Mouse (Mus musculus): Measurements from ENCODE around the gene Cfap97d1.
"Not testable (repeated sequence)": the region's sequence is repeated elsewhere in the genome, so short reads cannot be mapped to it uniquely, and the experiment has no call there.

The Cfap97d1 gene

DNA sequence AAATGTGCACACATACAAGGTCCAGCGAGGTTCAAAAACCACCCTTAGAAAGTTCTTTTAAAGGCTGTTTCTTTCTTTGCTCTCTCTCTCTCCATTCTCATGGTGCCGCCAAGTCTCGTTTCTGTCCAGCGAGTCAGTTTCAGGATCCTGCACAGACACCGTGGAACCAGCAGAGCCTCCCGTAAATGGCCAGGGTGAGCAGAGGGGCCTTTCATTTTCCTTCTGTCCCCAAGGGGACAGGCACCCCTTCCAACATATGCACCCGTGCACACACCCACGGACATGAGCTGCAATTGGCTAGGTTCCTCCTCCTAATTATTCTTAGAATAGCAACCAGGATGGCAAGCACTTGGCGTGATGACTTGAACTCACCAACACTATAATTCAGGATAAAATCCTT is 10.6 kb upstream of the Cfap97d1 start:
- DNase-seq (ENCODE audit: low spot score): no peak

DNA sequence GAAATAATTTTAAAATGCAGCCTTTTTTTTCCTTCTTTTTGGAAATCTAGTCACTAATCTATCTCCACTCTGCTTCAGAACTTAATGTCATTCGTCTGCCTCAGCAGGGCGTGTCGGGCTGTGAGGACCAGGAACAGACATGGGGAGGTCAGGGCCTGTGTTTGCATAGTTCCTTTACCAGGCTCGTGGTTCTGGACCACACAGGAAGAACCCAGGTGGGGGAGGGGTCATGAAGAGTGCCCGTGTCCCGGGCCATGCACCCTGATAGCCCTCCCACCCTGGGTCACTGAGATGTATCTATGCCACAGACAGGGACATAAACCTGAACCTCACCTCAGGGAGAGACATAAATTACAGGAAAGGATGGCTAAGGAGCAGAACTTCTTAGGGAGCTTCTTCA is 9.9 kb upstream of the Cfap97d1 start:
- no peak for DNase-seq (ENCODE audit: low spot score)

DNA sequence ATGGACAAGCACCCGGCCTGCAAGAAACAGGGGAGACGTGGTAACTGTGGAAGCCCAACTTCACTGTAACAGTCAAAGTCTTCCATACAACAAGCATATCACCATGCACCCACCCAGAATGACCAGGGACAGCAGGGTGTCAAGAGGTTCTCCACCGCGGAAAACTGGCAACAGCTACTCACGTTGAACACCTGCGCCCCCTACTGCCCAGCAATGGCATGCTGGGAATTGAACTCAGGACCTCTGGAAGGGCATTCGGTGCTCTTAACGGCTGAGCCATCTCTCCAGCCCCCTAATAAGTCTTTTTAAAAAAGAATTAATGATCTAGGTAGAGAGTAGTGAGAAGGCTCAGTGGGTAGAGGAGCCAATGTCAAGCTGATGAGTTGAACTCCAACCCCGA is 9.2 kb upstream of the Cfap97d1 start:
- no peak for DNase-seq (ENCODE audit: low spot score)

DNA sequence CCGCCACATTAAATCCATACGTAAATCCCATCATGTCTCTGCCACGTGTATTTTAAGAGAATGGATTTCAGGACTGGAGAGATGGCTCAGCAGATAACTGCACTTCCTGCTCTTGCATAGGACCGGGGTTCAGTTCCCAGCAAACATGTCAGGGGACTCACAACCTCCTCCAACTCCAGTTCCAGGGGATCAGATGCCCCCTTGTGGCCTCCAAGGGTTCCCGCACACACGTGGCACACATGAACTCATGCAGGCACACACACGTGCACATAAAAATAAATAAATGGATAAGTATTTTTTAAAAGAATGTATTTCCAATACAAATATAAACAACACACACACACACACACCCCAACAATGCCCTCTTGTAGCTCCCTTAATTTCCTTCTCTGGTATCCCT is 7.1 kb upstream of the Cfap97d1 start:
- no peak for DNase-seq (ENCODE audit: low spot score)

DNA sequence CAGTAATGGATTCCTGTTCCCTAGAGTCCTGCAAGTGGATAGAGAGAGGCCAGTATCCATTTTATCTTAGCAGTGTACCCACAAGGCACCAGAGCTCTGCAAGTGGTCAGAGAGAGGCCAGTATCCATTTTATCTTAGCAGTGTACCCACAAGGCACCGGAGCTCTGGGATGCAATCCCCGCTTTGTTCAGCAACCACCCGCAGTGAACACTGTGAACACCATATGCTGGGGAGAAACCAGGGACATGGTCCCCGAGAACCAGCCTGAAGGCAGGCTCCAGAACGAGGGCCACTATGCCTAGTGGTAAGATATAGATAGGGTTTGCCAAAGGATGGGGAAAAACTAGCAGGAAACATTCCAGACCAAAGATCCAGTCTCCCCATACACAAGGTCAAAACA is 4.9 kb upstream of the Cfap97d1 start:
- no peak for DNase-seq (ENCODE audit: low spot score)

DNA sequence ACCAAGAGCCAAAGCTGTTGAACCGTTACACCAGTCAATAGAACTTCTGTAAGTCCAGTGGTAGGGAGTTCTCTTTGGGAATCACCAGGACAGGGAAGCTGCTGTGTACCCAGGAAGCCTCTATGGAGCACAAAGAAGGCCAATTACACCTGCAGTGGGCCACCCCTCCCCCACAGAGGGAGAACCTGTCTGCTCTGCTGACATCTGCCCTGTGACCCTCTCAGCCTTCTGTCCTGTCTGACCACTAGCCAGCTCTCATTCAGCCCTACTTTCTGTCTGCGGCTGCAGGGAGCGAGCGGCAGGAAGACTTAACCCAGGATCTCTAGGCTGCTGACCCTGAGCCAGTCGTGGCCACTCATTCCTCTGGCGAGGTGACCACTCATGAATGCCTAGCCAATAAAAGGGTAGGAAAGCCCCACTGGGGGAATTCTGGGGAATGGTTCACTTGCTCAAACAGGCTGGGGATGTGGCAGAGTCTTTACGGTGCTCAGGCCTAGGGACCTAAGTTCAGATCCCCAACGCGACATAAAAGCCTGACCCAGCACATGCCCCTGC is 3.4 kb upstream of the Cfap97d1 start:
- DNase-seq (ENCODE audit: low spot score): no peak

DNA sequence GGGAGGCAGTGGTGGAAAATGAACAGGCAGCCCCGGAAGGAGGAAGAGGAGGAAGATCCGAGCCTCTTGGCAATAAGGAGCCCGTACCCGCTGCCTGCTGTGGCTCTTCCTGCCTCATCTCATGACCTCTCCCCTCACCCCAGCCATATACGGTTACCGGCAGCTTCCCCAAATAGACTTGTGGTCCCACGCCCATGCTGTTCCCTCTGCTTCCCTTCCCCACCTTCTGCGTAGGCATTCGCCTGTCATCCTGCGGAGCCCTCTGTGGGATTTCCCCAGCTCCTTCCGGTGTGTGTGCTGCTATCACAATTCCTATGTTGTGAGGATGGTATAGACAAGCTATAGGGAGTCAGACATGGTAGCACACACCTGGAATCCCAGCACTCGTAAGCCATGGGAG is 2.2 kb upstream of the Cfap97d1 start:
- DNase-seq (ENCODE audit: low spot score): no peak

DNA sequence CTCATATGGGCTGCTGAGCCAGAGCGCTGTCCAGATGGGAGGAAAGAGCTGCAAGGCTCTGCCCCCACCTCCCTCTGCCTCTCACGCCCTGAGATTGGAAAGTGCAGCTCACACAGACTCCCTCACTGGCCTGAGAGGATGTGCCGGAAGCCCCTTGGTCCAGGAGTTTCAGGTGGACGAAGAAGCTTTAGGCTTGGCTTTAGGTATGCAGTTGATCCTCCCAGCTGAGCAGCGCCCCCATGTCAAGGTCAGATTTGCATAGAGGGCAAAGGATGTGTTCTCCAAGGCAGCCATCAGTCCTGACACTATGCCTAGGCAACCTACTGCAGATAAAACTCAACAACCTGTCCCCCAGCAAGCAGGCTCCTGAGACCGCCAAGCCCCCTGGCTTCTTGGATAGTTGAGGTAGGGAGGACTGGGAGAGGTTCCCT is 1.1 kb upstream of the Cfap97d1 start:
- no peak for DNase-seq (ENCODE audit: low spot score)

DNA sequence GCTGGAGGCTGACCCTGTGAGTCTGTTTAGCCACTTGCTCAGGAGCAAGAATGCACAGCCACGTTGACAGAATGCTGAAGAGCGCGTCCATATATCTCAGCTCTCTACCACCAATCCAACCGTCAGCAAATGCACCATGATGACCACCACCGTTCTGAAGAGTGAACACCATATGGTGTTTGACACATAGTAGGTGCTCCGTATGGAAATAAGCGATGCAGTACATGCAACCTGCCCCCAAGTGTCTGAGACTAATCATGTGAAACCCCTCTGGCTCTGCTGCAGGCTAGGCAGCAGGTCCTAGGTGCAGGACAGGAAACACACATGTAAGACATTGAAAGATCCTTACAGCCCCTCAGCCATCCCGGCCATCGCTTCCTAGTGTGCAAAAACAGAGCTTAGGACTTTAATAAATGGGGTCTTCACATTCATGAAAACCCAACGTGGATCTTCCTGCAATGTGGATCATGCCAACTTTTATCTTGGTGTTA is 603 bp upstream of the Cfap97d1 start:
- DNase-seq (ENCODE audit: low spot score): no peak

DNA sequence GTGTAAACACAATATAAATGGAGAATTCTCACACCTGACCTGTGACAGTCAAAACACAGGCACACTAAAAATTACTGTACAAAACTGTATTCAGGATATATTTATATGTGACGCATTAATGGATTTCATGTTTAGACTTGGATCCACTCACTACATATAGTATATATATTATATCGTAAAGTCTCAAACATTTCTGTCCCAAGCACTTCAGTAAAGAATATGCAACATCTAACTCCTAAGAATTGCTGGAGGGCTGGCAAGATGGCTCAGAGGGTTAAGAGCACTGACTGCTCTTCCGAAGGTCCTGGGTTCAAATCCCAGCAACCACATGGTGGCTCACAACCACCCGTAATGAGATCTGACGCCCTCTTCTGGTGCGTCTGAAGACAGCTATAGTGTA is 1.4 kb downstream of the Cfap97d1 start:
- DNase-seq (ENCODE audit: low spot score): not testable (repeated sequence)

DNA sequence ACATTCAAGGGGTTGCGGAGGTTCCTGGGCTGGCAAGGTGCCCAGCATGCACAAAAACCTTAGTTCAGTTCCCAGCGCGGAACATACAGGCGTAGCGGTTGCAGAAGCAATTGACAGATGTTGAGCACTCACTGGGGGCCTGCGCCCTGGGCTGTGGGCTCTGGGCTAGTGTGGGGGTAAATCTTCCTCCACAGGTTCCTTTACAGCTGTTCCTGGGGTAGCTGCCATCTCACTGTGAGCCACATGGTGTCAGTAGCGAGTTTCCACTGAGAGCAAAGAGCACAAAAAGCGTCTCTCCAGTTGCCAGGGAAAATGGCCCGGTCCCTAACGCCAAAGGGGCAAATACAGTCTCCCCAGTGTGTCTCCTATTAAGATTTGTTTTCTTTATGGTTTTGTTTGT is 1.9 kb downstream of the Cfap97d1 start:
- peak; percentile 94 for DNase-seq (ENCODE audit: low spot score)

DNA sequence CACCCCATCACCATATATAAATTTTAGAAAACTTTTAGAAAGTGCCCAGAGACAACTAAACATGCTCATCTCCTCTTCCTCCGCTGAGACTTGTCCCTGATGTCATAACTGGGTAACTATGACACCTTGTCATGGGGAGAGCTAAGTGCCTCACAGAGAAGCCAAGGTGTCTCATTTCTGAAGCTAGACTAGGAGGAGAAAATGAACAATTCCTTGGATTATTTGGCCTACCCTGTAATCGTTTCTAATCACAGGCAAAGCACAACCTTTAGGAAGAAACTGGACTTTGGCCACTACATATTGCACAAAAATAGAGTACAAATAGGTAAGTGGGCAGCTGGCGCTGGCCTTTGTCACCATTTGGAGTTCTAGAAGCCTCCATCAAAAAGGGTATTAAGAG is 2.8 kb downstream of the Cfap97d1 start, which contains the start of gene Dusp3:
Gene Dusp3, minus strand, starts transcription at position 101 of the 400 bp plus-strand sequence.
- DNase-seq (ENCODE audit: low spot score): no peak

DNA sequence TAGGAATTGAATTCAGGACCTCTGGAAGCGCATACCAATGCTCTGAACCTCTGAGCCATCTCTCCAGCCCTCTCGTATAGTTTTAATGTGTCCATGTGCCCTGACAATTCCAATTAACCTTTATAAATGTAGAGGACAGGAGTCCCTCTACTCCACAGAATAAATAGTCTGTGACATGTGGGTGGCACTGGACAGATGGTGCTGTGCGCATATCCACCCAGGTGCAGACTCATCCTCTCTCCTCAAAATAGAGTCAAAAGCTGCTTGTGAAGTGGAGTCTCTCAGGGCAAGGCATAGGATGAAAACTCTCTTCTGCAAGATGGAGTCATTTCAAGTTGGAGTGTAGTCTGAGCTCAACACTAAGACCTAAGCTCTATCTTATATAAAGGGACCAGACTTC is 6.2 kb downstream of the Cfap97d1 start:
- no peak for DNase-seq (ENCODE audit: low spot score)

DNA sequence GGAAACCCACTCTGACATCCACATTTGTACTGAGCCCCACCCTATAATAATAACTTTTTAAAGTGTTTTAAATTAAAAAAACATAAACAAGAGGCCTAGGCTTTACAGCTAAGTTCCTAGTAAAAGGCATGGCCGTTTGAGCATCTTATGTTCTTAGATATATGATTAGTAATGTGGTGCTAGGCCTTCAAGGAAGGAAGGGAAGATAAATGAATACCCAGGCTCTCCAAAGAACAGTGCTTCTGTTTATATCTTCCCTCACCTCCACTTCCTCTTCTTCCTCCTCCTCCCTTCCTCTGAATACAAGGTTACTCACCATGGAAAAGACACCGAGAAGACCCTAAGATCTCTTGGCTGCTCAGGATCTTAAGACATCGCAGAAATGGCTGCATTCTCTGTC is 7.7 kb downstream of the Cfap97d1 start:
- no peak for DNase-seq (ENCODE audit: low spot score)

DNA sequence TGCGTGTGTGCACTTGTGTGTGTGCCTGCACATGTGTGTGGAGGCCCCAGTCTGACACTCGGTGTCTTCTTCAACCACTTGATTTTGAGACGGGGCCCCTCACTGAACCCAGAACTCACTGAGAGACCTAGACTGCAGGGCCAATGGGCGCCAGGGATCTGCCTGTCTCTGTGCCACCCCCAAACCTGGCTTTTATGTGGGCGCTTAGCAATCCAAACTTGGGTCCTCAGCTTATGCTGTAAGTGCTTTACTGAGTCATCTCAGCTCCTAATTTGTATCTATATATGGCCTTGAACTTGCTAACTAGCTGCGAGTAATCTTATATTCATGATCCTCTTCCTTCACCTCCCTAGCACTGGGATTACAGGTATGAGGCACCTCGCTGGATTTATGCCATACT is 8.3 kb downstream of the Cfap97d1 start:
- DNase-seq (ENCODE audit: low spot score): no peak

DNA sequence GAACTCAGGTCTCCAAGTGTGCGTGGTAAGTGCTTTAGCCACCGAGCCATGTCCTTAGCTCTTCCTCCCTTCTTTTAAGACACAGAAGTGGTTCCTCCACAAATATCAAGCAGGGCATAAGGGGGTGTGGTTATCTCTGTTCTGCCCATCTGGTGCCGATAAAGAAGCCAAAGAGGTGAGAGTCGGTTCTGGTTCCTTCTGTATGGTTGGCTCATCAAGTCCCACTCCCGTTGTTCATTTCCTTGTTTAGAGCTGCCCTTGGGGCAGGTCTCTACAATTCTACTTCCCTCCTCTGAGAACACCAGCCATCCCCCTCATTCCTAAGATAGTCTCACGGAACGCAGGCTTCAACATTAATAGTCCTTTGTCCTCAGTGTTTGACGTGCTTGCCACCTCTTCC is 10.0 kb downstream of the Cfap97d1 start:
- no peak for DNase-seq (ENCODE audit: low spot score)

DNA sequence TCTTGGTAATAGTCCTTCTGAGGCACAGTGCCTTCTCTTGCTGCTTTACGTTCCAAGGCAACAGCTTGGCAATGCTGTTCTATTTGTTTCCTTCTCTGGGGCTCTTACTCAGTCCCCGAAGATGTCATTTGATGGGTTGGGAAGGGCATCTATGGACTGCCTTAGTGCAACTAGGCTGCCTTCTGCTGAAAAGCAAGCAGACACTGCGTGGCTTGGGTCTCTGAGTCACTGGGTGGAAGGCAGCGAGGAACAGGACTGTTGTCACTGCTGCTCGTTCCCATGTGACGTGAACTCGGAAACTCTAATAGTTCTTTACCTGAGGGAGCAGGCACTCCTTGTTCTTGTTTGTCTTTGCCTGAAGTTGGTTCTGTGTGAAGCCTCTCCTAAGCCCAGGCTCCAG is 11.9 kb downstream of the Cfap97d1 start:
- DNase-seq (ENCODE audit: low spot score): no peak

DNA sequence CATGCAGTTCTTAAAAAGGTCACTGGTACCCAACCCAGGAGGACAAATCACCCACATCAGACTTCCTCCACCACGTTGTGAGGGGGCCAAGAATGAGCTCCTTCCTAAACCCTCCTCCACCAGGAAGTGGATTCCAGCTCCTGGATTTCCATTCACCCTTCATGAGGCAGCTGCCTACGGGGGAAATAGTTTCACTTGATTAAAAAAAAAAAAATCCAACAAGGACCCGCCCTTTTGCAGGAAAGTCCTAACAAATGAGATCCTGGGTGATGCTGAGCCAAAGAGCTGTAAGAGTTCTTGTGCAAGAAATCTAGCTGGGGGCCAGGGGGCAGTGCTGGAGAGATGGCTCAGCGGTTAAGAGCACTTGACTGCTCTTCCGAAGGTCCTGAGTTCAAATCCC is 14.2 kb downstream of the Cfap97d1 start:
- no peak for DNase-seq (ENCODE audit: low spot score)

DNA sequence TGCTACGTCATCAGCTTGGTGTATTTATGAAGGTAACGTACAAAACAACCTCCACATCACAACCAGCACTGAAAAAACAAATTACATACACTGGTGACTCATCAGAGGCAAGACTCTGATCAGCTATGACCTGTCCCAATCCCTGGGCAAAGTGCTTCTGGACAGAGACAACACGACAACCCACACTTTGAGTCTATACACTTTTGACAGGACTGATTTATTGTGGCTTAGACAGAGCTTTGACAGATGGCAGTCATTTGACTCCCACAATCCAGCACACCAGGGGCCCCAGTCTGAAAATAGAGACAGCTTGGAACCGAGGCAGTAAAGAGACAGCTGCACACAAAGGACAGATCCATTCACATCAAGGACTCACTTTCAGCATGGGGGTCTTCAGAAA is 15.4 kb downstream of the Cfap97d1 start:
- peak; percentile 42 for DNase-seq (ENCODE audit: low spot score)

DNA sequence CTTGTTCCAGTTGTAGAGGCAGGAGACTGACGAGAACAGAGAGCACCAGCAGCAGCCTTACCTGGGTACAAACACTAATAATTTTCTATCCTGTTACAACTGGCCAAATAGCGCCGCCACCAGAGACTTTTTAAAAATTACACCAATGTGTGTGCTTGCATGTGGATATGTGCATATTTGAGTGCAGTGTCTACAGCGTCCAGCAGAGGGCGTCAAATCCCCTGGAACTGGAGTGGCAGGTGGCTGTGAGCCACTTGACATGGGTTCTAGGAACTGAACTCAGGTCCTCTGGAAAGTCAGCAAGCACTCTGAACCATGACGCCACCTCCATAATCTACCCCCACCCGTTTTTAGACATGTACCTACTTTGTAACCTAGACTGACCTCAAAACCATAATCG is 20.2 kb downstream of the Cfap97d1 start:
- DNase-seq (ENCODE audit: low spot score): no peak

DNA sequence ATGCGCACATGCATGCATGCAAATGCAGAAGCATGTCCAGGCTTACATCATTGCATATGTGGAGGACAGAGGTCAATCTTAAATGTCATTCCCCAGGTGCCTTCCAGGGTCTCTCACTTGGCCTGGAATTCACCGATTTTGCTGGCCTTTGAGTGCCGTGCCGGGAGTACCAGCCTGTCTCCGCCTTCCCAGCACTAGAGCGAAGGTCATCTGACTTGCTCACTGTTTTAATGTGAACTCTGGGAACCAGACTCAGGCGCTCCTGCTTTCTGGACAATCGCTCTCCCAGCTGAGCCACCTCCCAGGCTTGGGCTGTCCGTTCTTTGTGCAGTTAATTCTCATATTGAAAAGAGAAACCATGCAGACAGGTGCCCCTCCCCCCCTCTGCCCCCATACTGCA is 22.2 kb downstream of the Cfap97d1 start:
- no peak for DNase-seq (ENCODE audit: low spot score)

DNA sequence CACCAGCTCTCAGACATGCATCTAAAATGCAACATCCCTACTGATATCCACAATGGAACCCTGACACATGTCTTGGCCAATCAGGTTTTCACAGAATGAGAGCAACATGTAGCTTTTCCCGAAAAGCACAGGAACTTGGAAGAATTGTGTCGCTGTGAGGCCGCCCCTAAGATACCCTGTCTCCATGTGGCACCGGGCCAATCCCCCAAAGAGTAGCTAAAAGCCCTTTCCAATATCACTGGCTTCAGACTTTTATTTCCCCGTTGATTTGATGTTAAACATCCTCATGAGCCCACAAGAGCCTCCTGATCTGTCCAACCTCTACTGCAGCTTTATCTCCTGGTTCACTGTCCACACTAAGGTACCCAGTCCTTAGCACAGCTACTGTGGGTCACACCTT is 22.6 kb downstream of the Cfap97d1 start:
- no peak for DNase-seq (ENCODE audit: low spot score)

DNA sequence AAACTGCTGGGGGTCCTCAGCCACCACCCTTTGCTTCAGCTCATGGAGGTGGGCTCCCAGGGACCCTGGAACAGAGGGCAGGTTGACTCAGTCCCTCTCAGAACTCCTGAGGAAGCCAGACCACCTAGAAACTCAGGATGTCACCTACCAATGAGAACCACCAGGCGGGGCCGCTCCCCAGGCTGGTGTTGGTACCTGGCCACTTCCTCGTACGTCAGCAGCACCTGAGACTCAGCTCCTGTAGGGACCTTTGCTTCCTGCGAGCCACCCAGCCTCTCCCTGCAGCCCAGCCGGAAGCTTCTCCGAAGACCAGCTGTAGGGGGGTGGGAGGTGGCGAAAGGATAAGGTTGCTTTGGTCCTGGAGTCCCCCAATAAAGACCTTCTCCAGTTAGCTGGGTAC is 24.3 kb downstream of the Cfap97d1 start:
- DNase-seq (ENCODE audit: low spot score): no peak

DNA sequence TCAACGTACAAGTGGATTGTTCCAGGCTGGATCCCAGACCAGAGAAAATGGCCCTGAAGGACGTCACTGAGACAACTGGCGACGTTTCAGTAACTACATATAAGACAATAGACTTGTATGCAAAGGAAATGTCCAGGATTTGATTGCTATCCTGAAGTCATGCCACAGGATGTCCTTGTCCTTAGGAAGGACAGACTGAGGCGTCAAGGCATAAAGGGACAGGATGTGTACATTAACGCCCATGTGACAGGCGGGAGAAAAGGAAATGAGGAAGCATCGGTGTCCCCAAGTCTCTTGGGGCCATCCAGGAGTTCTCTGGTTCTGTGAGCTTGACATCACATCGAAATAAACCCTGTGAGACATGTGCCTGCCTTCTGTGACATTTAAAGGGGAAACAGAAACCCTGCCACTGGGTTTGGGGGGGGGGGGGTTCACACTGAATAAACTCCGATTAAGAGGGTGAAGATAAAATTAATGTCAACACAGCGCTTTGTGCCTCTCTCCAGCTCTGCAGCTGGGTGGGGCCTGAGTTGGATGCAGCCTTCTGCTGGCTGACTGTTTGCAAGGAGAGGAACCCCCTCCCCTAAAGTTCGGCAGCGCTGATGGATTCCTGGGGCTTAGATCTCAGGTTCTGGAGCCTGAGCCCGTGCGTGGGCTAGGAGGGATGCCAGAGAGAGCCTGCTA is 25.0 kb downstream of the Cfap97d1 start:
- no peak for DNase-seq (ENCODE audit: low spot score)

All from embryo, embryonic 10.5 days (tissue).